Mouse (Mus musculus): Measurements from ENCODE around the gene Dnmt1.

- TF ChIP-seq CTCF (IDR thresholded peaks at IDR 0.05; ENCODE audit: low read depth, low read length) (no peak), POLR2A (IDR thresholded peaks at IDR 0.05; ENCODE audit: extremely low read depth, insufficient read depth, low read length) (no peak)
Measured at GRCm38 (mm10) chr9:20951966-20952519, 7.6 kb downstream of the Dnmt1 start.

Data from liver, adult 2 months (tissue).